Mouse (Mus musculus) hindbrain, embryonic 10.5 days (tissue): ENCODE measurements around the gene Pak4. TPM values are rescaled to one million over a fixed set of nuclear protein-coding genes. Genes with fewer than 3 reads are reported as not detected.

Experiments
- DNase-seq: peaks from one replicate; pipeline ENCODE4 v3.0.0-alpha.2; 2017; ENCODE audit warnings: low spot score
- H3K27ac ChIP-seq: fragments of 300-500 bp; sonication (generic); 2 replicates; pipeline ENCODE4 v1.5.1; 2016; ENCODE audit warnings: mild to moderate bottlenecking, moderate library complexity
- H3K27me3 ChIP-seq: fragments of 300-500 bp; sonication (generic); 2 replicates; pipeline ENCODE4 v1.6.1; 2016; ENCODE audit warnings: mild to moderate bottlenecking; ENCODE audit not compliant: poor library complexity, insufficient read depth, severe bottlenecking
- H3K36me3 ChIP-seq: fragments of 300-500 bp; sonication (generic); 2 replicates; pipeline ENCODE4 v1.6.1; 2016; ENCODE audit warnings: mild to moderate bottlenecking, moderate library complexity
- H3K4me1 ChIP-seq: fragments of 300-500 bp; sonication (generic); replicated peaks from 2 replicates; pipeline ENCODE4 v1.6.1; 2016; ENCODE audit warnings: mild to moderate bottlenecking
- H3K4me3 ChIP-seq: fragments of 300-500 bp; sonication (generic); 2 replicates; pipeline ENCODE4 v1.5.1; 2016; ENCODE audit warnings: mild to moderate bottlenecking, moderate library complexity
- H3K9me3 ChIP-seq: fragments of 300-500 bp; sonication (generic); 2 replicates; pipeline ENCODE4 v1.6.1; 2016; ENCODE audit warnings: mild to moderate bottlenecking, moderate library complexity
- WGBS: fragments of 180-500 bp; shearing (Covaris S2); methylation state at CpG from one replicate; pipeline ENCODE4 v1.1.7; 2016; 5-methylcytosine and 5-hydroxymethylcytosine counted together
- polyA plus RNA-seq: library from polyadenylated mRNA; unstranded; fragments of >200 nt; fragmentation: Nextera tagmentation; extraction: Ambion mirVana; gene quantifications from 2 replicates; pipeline ENCODE4 v1.2.1, GENCODE M21; 2016

Gene Pak4
- polyA plus RNA-seq, 1 experiment from 2014 or later = 51.8 TPM

DNA sequence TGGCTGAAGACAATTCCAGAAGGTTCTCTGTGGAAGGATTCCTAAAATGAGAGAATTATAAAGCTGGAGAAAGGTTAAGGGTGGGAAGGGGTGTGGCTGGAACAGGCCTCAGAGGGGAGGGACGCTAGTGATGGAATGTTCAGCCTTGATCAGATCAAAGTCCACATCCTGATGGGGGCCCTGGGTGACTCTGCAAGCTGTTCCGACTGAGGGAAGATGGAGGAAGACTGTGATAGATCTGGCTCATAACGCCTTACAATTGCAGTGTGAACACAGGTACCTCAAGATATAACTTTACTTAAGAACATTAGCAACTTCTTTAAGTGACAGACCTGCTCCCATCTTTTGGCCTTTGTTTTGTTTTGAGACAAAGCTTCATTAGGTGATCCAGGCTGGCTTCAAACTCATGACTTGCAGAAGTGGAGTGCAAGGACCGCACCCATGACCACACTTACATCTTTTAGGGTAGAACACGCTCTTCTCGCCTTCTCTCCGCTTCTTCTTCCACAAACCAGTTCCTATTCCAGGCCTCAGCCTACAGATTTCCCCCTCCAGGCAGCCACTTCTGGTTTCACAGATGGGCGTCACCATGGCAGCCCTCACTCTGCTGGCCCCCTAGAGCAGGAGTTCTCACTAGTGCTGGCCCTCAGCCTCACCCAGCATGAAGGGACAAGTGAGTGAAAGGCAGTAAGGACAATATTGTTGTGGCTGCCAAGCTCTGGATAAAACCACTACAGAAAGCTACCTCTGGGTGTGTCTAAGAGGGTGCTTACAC, 14.2 kb downstream of the Pak4 start:
- no peak for DNase-seq
- Histone ChIP-seq H3K9me3 (no peaks in the 10 kb centered on the region), H3K27me3 (no peaks in the 10 kb centered on the region), H3K4me1 (peaks cover 72% of the 10 kb centered on the region), H3K36me3 (peaks cover 27% of the 10 kb centered on the region), H3K27ac (no peak overlapping the region), H3K4me3 (no peak overlapping the region)
- WGBS = 83% methylated on average over 8 of the region's 8 CpGs

DNA sequence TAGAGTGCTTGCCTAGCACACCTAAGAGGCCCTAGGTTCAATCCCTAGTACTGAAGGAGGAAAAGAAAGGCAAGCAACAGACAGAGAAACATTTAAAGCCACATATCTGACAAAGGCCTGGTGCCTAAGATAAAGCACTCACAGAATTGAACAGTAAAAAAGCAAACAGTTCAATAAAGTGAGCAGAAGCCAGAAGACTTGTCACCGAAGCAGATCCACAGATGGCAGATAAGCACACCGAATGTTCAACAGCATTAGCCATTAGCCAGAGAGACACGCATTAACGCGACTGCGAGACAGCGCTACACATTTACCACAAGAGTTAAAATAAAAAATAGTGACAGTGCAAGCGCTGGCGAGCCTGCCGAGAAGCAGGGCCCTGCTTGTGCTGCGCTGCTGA, 15.1 kb downstream of the Pak4 start:
- H3K36me3 ChIP-seq = peaks cover 27% of the 10 kb centered on the region
- H3K27ac ChIP-seq = no peak overlapping the region
- no peak overlapping the region for H3K4me3 ChIP-seq
- peaks cover 72% of the 10 kb centered on the region for H3K4me1 ChIP-seq
- H3K27me3 ChIP-seq = no peaks in the 10 kb centered on the region
- no peak for DNase-seq
- no peaks in the 10 kb centered on the region for H3K9me3 ChIP-seq
- WGBS = 93% methylated on average over 11 of the region's 11 CpGs

DNA sequence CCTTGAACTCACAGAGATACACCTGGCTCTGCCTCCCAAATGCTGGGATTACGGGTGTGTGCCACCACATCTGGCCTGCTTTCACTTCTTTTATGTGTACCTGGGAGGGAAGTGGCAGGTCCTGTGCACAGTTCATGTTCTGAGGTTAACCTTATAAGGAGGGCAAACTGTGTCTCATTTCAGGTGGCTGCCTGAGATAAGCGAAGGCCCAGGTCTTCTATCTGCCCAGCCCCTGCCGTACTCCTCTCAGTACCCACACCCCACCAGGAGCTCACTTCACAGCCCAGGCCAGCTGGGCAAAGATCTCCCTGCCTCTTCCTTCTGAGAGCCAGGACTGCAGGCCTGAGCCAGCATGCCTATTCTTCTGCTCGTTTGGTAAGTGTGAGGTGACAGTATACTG, 16.3 kb downstream of the Pak4 start:
- DNase-seq = no peak
- Histone ChIP-seq H3K4me3 (no peak overlapping the region), H3K27me3 (no peaks in the 10 kb centered on the region), H3K9me3 (no peaks in the 10 kb centered on the region), H3K36me3 (peaks cover 30% of the 10 kb centered on the region), H3K27ac (no peak overlapping the region), H3K4me1 (peaks cover 72% of the 10 kb centered on the region)
- 92% methylated on average over 4 of the region's 4 CpGs for WGBS

DNA sequence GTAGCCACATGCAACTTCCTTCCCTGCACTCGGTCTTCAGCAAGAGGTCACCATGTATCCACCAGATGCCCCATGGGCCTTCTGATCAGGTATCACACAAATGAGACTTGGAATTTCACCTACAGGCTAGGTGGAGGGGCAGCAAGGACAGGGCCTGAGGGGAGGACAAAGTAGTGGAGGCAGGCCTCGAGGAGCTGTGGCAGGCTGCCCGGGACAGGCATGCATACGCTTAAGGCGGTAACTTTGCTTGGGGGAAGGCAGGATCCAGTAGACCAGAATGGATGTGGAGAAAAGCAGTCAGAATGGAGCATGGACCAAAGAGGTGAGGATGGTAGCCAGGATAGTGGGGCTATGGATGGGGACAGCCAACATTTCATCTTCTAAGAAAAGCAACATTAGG, 18.2 kb downstream of the Pak4 start:
- Histone ChIP-seq H3K4me3 (no peak overlapping the region), H3K9me3 (no peaks in the 10 kb centered on the region), H3K36me3 (peaks cover 36% of the 10 kb centered on the region), H3K27me3 (no peaks in the 10 kb centered on the region), H3K27ac (0 out of 2 replicates have a peak overlapping the region, but pooled peaks have one; percentile 9), H3K4me1 (peaks cover 72% of the 10 kb centered on the region)
- no peak for DNase-seq
- WGBS = 77% methylated on average over 5 of the region's 5 CpGs

DNA sequence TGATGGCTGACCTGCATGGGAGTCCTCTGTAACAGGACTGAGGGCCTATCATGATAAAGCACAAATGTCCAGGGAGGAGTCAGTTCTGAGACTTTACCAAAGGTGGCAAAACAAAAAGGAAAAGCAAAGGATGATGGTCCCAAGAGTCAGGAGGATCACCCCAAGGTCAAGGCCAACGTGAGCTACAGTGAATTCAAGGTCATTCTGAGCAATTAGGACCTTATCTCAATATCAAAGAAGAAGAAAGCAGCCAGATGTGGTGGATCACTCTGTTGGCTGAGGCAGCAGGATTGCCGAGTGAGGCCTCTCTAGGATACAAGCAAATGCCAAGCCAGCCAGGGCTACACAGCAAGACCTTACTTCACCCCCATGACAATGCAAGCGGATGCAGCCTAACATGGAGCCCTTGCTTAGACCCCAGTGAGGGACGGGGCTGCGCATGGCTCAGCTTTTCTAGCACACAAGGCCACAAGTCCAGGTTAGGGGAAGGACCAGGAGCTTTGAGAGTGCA, 19.4 kb downstream of the Pak4 start:
- peaks cover 64% of the 10 kb centered on the region for H3K4me1 ChIP-seq
- H3K36me3 ChIP-seq = peaks cover 33% of the 10 kb centered on the region
- no peak for DNase-seq
- H3K9me3 ChIP-seq = no peaks in the 10 kb centered on the region
- no peak overlapping the region for H3K4me3 ChIP-seq
- no peaks in the 10 kb centered on the region for H3K27me3 ChIP-seq
- H3K27ac ChIP-seq = peak overlapping the region; percentile 78; the same call in 1 of the 2 replicates
- WGBS = 78% methylated on average over 5 of the region's 5 CpGs

DNA sequence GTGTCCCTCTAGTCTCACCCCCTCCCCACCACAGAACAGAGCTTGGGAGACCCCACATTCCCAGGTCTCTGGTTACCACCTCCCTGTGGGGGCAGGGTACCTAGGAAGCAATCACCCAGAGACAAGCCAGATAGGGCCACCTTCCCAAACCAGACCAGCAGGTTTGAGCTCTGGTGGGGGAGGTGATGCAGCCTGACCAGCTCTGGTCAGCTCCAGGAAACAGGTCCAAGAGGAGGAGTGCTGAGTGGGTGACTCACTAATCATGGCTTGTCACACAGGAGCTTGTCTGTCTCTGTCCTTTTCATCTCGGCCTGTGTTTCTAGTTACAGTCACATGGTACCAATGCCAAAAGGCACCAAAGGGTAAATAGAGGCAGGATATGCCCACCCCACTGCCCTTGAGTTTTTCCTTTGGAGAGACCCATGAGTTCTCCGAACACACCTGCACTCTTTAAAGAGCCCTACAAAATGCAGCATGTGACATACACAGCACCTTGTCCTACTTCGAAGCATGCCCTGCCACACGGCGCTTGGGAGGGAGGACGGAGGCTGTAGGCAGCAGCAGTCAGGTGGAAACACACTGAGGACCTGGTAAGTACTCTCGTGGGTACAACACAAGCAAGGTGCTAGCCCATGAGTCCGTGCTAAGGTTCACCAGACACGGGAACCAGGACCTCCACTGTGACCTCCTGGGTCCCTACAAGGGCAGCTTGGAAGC, 20.0 kb downstream of the Pak4 start:
- no peaks in the 10 kb centered on the region for H3K9me3 ChIP-seq
- no peaks in the 10 kb centered on the region for H3K27me3 ChIP-seq
- peak; percentile 30 for DNase-seq
- 77% methylated on average over 9 of the region's 9 CpGs for WGBS
- H3K27ac ChIP-seq = peak overlapping the region; percentile 78
- 0 out of 2 replicates have a peak overlapping the region, but pooled peaks have one; percentile 4 for H3K4me3 ChIP-seq
- H3K36me3 ChIP-seq = peaks cover 32% of the 10 kb centered on the region
- peaks cover 63% of the 10 kb centered on the region for H3K4me1 ChIP-seq

DNA sequence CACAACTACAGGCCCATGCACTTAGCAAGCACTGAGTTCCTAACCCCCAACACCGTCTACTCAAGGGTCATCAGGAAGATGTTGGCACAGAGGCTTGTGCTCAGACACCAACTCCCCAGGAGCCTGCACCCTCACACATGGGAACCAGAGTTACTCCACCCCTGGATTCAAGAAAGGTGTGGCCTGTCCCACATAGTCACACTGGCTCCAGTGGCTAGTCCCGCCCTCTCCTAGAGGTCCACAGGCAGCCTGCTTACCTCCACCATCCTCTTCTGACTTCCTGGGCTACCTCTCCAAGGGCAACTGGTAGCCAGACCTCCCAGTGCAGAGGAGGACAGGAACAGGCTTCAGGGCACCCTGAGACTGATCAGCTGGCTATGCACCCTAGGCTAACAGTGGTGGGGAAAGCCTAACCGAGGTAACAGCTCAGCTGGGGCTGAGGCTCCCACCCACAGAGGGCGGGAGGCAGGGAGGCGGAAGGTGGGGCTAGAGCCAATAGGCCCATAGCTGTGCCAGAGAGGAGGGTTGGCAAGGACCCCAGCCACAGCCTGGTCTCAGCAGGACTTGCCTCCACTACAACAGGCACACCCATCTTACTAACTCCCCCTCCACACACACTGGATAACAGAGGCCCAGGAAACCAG, 21.6 kb downstream of the Pak4 start:
- H3K4me3 ChIP-seq = no peak overlapping the region
- DNase-seq = no peak
- H3K4me1 ChIP-seq = peaks cover 77% of the 10 kb centered on the region
- no peaks in the 10 kb centered on the region for H3K27me3 ChIP-seq
- peaks cover 30% of the 10 kb centered on the region for H3K36me3 ChIP-seq
- WGBS = 73% methylated on average over 5 of the region's 5 CpGs
- H3K9me3 ChIP-seq = no peaks in the 10 kb centered on the region
- H3K27ac ChIP-seq = peak overlapping the region; percentile 78; the same call in 1 of the 2 replicates

DNA sequence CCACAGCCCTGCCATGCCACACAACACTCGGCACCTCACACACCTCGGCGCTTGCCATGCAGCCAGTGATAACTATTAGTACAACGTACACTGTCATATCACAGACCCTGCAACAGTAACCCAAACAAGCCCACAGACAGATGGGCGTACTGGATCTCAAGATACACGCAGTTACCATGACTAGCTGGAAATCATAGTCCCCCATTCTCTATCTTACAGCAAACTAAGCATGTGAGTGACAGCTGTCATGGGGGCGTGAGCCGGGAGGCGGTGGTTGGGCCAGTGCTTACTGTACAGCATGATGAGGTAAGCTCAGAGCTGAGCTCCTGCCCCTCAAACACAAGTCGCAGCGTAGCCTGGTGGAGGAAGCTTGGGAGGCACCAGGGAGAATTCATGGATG, 22.4 kb downstream of the Pak4 start:
- DNase-seq = no peak
- WGBS = 92% methylated on average over 11 of the region's 11 CpGs
- Histone ChIP-seq H3K36me3 (peaks cover 24% of the 10 kb centered on the region; the same call in 1 of the 2 replicates), H3K9me3 (no peaks in the 10 kb centered on the region), H3K4me3 (no peak overlapping the region), H3K4me1 (peaks cover 85% of the 10 kb centered on the region), H3K27me3 (no peaks in the 10 kb centered on the region), H3K27ac (no peak overlapping the region)

DNA sequence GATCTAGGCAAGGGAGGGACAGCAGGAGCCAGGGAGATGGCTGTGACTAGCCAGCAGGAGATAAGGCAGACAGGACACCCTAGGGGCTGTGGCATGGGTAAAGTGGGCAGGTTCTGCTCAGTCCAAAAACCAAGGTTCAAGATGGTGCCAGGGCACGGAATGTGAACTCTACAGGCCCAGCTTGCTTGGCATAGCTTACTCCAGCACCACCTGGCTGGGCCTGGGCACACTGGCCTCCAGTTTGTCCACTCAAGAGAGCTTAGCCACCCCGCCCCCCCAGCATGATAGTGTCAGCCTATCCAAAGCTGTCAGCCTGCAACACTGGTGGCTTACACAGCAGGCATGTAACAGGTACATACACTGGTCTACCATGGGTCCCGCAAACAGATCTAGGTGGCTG, 24.7 kb downstream of the Pak4 start:
- Histone ChIP-seq H3K4me1 (peaks cover 78% of the 10 kb centered on the region), H3K27me3 (no peaks in the 10 kb centered on the region), H3K27ac (no peak overlapping the region), H3K4me3 (no peak overlapping the region), H3K9me3 (no peaks in the 10 kb centered on the region), H3K36me3 (peaks cover 34% of the 10 kb centered on the region)
- 89% methylated on average over 3 of the region's 3 CpGs for WGBS
- DNase-seq = no peak

DNA sequence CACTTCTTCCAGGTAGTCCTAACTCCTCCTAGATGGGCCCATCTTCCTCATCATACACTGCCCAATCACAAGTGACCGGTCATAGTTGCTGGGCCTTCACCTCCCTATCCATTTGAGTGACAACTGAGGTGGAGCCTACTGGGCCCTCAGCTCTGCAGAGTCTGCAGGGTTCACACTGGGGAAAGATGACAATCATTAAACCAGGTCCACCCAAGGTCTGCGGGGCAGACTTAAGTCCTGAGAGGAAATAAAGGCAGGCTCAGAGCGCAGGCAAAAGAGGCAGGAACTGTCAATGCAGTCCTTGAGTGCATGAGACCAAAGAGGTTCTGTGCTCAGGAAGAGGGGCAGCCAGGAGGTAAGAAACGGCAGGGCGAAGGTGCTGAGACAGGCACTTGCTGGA, 25.3 kb downstream of the Pak4 start:
- 86% methylated on average over 5 of the region's 5 CpGs for WGBS

DNA sequence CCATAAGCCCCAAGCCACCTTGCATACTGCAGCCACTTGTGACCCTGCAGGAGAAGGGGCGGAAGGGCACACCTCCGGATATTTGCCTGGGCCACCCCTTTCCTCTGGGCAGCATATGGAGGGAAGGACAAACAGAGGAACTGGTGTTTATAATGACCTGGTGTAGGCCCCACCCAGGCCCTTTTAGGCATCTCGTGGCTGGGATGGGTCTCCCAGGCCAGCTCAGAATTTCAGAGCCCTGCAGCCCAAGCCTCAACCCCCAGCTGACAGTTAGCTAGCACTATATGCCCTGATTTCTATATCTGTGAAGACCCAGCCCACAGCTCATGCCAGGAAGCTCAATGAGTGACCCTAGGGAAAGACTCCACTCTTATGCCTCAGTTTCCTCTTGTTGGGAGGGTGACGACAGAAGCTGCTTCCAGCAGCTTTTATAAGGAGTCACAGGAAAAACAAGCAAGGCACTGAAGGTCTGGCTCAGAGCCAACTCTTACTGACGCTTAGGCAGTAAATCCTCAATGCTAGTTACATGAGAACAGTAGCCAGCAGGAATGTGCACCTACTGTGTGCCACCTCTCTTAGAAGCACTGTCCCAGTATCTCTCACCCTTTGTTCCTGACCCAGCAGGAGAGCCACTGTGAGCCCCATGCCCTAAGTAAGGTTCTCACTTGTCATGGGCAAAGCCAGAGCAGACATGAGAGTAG, 26.9 kb downstream of the Pak4 start:
- peaks cover 50% of the 10 kb centered on the region for H3K36me3 ChIP-seq
- H3K9me3 ChIP-seq = no peaks in the 10 kb centered on the region
- H3K27ac ChIP-seq = peak overlapping the region; percentile 66; the same call in 1 of the 2 replicates
- DNase-seq = no peak
- no peaks in the 10 kb centered on the region for H3K27me3 ChIP-seq
- WGBS = 63% methylated on average over 5 of the region's 5 CpGs
- H3K4me3 ChIP-seq = no peak overlapping the region
- peaks cover 57% of the 10 kb centered on the region for H3K4me1 ChIP-seq

More for the DNA sequence above, 25.3 kb downstream of the Pak4 start:
- H3K27ac ChIP-seq = peak overlapping the region; percentile 29; the same call in 1 of the 2 replicates
- peaks cover 72% of the 10 kb centered on the region for H3K4me1 ChIP-seq
- no peak for DNase-seq
- H3K36me3 ChIP-seq = peaks cover 40% of the 10 kb centered on the region
- no peak overlapping the region for H3K4me3 ChIP-seq
- no peaks in the 10 kb centered on the region for H3K27me3 ChIP-seq
- no peaks in the 10 kb centered on the region for H3K9me3 ChIP-seq

DNA sequence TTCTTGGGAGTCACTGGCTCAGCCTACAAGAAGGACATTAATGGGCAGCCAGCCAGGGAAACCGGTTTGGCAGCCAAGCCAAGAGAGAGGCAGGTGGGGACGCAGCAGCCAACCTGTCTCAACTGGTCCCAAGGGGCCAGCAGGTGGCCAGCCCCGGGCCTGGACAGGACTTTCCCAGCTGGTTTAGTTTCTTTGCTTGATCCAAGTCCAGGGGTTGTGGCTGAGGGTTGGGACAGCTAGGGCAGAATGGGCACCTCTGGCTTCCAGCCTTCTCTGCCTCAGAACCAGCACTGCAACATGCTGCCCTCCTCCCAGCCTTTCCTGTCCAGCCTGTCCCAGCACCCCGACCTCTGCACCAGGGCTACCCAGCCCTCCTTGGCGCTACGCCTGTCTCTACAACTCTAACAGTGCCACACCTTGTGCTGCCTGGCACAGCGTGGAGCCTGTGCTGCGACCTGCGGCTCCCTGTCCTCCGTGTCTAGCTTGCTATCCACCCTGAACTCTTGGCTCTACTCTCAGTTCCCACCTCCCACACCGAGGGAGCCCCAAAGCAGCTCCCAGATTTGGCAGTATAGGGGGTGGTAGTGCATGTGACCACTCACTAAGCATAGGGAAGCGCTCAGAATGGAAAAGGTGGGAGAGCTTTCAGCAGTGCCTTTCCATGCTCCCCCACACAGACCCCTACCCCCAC, 27.5 kb downstream of the Pak4 start:
- WGBS = 73% methylated on average over 12 of the region's 12 CpGs
- peaks cover 57% of the 10 kb centered on the region for H3K36me3 ChIP-seq
- DNase-seq = no peak
- H3K9me3 ChIP-seq = no peaks in the 10 kb centered on the region
- H3K4me1 ChIP-seq = peaks cover 50% of the 10 kb centered on the region
- peak overlapping the region; percentile 66; the same call in 1 of the 2 replicates for H3K27ac ChIP-seq
- no peak overlapping the region for H3K4me3 ChIP-seq
- H3K27me3 ChIP-seq = no peaks in the 10 kb centered on the region
